Mouse (Mus musculus) spleen, postnatal 4 days (tissue): ENCODE measurements around the gene Ubn2.
"Not testable (repeated sequence)": the region's sequence is repeated elsewhere in the genome, so short reads cannot be mapped to it uniquely, and the experiment has no call there.

ENCODE experiments used
- DNase-seq, 2 experiments: peaks; one replicate each; pipeline ENCODE4 v3.0.0; 2022; ENCODE audit warnings: low spot score in 2 of 2

The Ubn2 gene

GRCm38 (mm10) chr6:38433261-38434033 is at the start of gene Ubn2:
TSS of gene Ubn2 (plus strand) at chr6:38433950.
- DNase-seq = peak; percentile 95 to 98

- DNase-seq = no peak
These were observed 44.1 kb upstream of the Ubn2 start for GRCm38 (mm10) chr6:38389671-38390070.

- DNase-seq = peak in 1 of 2 experiments; percentile 14
These were observed 1.3 kb upstream of the Ubn2 start for GRCm38 (mm10) chr6:38432457-38432856.

- DNase-seq = peak; percentile 55 to 81
These were observed 589 bp downstream of the Ubn2 start for GRCm38 (mm10) chr6:38434055-38435023.

- DNase-seq = no peak
These were observed 10.1 kb downstream of the Ubn2 start for GRCm38 (mm10) chr6:38443842-38444241.

GRCm38 (mm10) chr6:38448295-38448694 is 14.5 kb downstream of the Ubn2 start:
- no peak for DNase-seq

- no peak for DNase-seq
These were observed 19.3 kb downstream of the Ubn2 start for GRCm38 (mm10) chr6:38453049-38453448.

- not testable (repeated sequence) for DNase-seq
These were observed 22.7 kb downstream of the Ubn2 start for GRCm38 (mm10) chr6:38456425-38456824.

- DNase-seq = no peak
These were observed 24.3 kb downstream of the Ubn2 start for GRCm38 (mm10) chr6:38458075-38458474.

GRCm38 (mm10) chr6:38469591-38469990 is 35.8 kb downstream of the Ubn2 start:
- DNase-seq = no peak

GRCm38 (mm10) chr6:38481694-38482371 is 48.1 kb downstream of the Ubn2 start:
- no peak for DNase-seq

- peak; percentile 56 to 80 for DNase-seq
These were observed 58.8 kb downstream of the Ubn2 start for GRCm38 (mm10) chr6:38492550-38492949.

GRCm38 (mm10) chr6:38495641-38496040 is 61.9 kb downstream of the Ubn2 start:
- DNase-seq = no peak

GRCm38 (mm10) chr6:38512096-38512495 is 78.3 kb downstream of the Ubn2 start:
- DNase-seq = no peak

- DNase-seq = no peak
These were observed 79.1 kb downstream of the Ubn2 start for GRCm38 (mm10) chr6:38512830-38513229.

GRCm38 (mm10) chr6:38515201-38515600 is 81.5 kb downstream of the Ubn2 start:
- DNase-seq = no peak

- DNase-seq = peak in 1 of 2 experiments; percentile 30
These were observed 90.1 kb downstream of the Ubn2 start for GRCm38 (mm10) chr6:38523851-38524250.

- DNase-seq = no peak
These were observed 97.6 kb downstream of the Ubn2 start for GRCm38 (mm10) chr6:38531211-38531820.

- peak; percentile 40 to 77 for DNase-seq
These were observed 99.0 kb downstream of the Ubn2 start for GRCm38 (mm10) chr6:38532500-38533420.
